9 mouse cellular contexts compared by ENCODE assay signal in genomic region chr2:118487806-118488205, GRCm38 (mm10). TPM values are rescaled to one million over a fixed set of nuclear protein-coding genes. Genes with fewer than 3 reads are reported as not detected.
DNase-seq lines count a peak whose midpoint lies in the region; ATAC-seq and TF ChIP-seq lines count a peak whose summit lies in the region.
"Had no signal": no experiment of that assay in that cellular context is flagged by ENCODE, and none has a peak within 500 bp of the region (broad histone marks: within the 10 kb centered on the region; RNA-seq: fewer than 3 reads in every experiment).

No protein-coding gene starts in this region.

- peak; percentile 63 for TF ChIP-seq RAD21 in CH12.LX (IDR thresholded peaks at IDR 0.05; ENCODE audit: low read depth, low read length)

- TF ChIP-seq CTCF in CH12.LX (conservative IDR thresholded peaks at IDR 0.05 in 1 of 2, IDR thresholded peaks at IDR 0.05 in 1 of 2; ENCODE audit: low read depth in 2 of 2, low read length in 2 of 2) = peak; percentile 33 to 58
- TF ChIP-seq CTCF in cortical plate, adult 2 months (IDR thresholded peaks at IDR 0.05; ENCODE audit: extremely low read depth, insufficient read depth, low read length) = peak; percentile 26; the same call in 1 of the 2 replicates

- H3K79me2 ChIP-seq in CH12.LX (replicated peaks; ENCODE audit: control insufficient read depth, extremely low read depth, insufficient read depth, poor library complexity, severe bottlenecking) = no peaks in the 10 kb centered on the region

- WGBS in heart, embryonic 12.5 days = 69% methylated on average over 3 of the region's 3 CpGs

- DNase-seq in heart, postnatal 4 days = peak; percentile 36
- peak; percentile 39 for DNase-seq in CH12.LX (ENCODE audit: extremely low read depth)
- DNase-seq in naive thymus-derived CD4-positive, alpha-beta T cell, adult 2 months (ENCODE audit: low read depth) = peak; percentile 78
- DNase-seq in left cerebral cortex, adult 18-20 months (ENCODE audit: low spot score in 2 of 2) = no peak
- no peak for DNase-seq in yolk sac, embryonic 10.5 days (ENCODE audit: low spot score)
- DNase-seq in layer of hippocampus, postnatal 25 days (ENCODE audit: extremely low spot score in 1 of 2, low spot score in 1 of 2) = no peak

- H3K9me3 ChIP-seq in heart, embryonic 12.5 days (replicated peaks) = peaks cover 7% of the 10 kb centered on the region; the same call in 1 of the 2 replicates
- peaks cover 11% of the 10 kb centered on the region for H3K9me3 ChIP-seq in CH12.LX (replicated peaks; ENCODE audit: low read length)
- H3K9me3 ChIP-seq: hindbrain, embryonic 10.5 days had no signal

- no peak for TF ChIP-seq POLR2A in CH12.LX (IDR thresholded peaks at IDR 0.05; ENCODE audit: low read depth, low read length)
- no peak for TF ChIP-seq POLR2A in cortical plate, adult 2 months (IDR thresholded peaks at IDR 0.05; ENCODE audit: extremely low read depth, insufficient read depth, low read length)

- H3K4me3 ChIP-seq in heart, embryonic 12.5 days = no peak overlapping the region
- H3K4me3 ChIP-seq in CH12.LX (replicated peaks in 1 of 3; ENCODE audit: low read depth in 2 of 3, low read length in 2 of 3, poor library complexity in 1 of 3) = no peak overlapping the region
- no peak overlapping the region for H3K4me3 ChIP-seq in cortical plate, adult 2 months (ENCODE audit: insufficient read depth, low read length)
- H3K4me3 ChIP-seq: hindbrain, embryonic 10.5 days had no signal

- ATAC-seq in heart, embryonic 12.5 days (ENCODE audit: insufficient number of reproducible peaks, low FRiP score) = no peak

- H3K27me3 ChIP-seq in heart, embryonic 12.5 days (replicated peaks) = no peaks in the 10 kb centered on the region
- no peaks in the 10 kb centered on the region for H3K27me3 ChIP-seq in CH12.LX (replicated peaks)

- no peaks in the 10 kb centered on the region for H3K36me3 ChIP-seq in heart, embryonic 12.5 days
- H3K36me3 ChIP-seq in CH12.LX (replicated peaks in 1 of 2; ENCODE audit: control insufficient read depth in 1 of 2, insufficient read depth in 1 of 2, low read length in 1 of 2) = no peaks in the 10 kb centered on the region
- H3K36me3 ChIP-seq: hindbrain, embryonic 10.5 days had no signal

- no peak overlapping the region for H3K4me2 ChIP-seq in heart, embryonic 12.5 days
- H3K4me2 ChIP-seq in CH12.LX (ENCODE audit: insufficient read depth, low read depth, poor library complexity, severe bottlenecking) = no peak overlapping the region

- H3K9ac ChIP-seq in heart, embryonic 12.5 days = no peak overlapping the region
- no peak overlapping the region for H3K9ac ChIP-seq in CH12.LX (ENCODE audit: insufficient read depth, low read depth)

- in situ Hi-C loops in CH12.LX (cut with MboI; ENCODE audit: low pct_ligation_motif_present, low pct_unique_long_range_greater_than_20kb, low sequenced_read_pairs) = loop anchor here (5.0 to 25.0 kb wide), 4 partner anchors 54 to 399 kb away; partner anchors contain the start of genes Inafm2 and Plcb2

- dilution Hi-C loops in CH12.LX (cut with MboI; ENCODE audit: extremely low pct_ligation_motif_present, extremely low pct_unique_long_range_greater_than_20kb, low sequenced_read_pairs) = no loop called here

- no peak for TF ChIP-seq EP300 in CH12.LX (IDR thresholded peaks at IDR 0.05; ENCODE audit: low read length)

- peaks cover 24% of the 10 kb centered on the region for H3K4me1 ChIP-seq in heart, embryonic 12.5 days (replicated peaks)
- peaks cover 20 to 46% of the 10 kb centered on the region in 2 experiments for H3K4me1 ChIP-seq in CH12.LX (ENCODE audit: control insufficient read depth in 1 of 2, insufficient read depth in 2 of 2)
- no peaks in the 10 kb centered on the region for H3K4me1 ChIP-seq in cortical plate, adult 2 months (ENCODE audit: control insufficient read depth, insufficient read depth, low read length)

- H3K27ac ChIP-seq in heart, embryonic 12.5 days (ENCODE audit: poor library complexity, severe bottlenecking) = no peak overlapping the region
- no peak overlapping the region for H3K27ac ChIP-seq in CH12.LX (ENCODE audit: insufficient read depth, low read depth)
- H3K27ac ChIP-seq in cortical plate, adult 2 months (ENCODE audit: insufficient read depth, low read length) = no peak overlapping the region

TF ChIP-seq in CH12.LX, 34 proteins besides CTCF, POLR2A, EP300 and RAD21:
- TF ChIP-seq MEF2A (IDR thresholded peaks at IDR 0.05; ENCODE audit: borderline replicate concordance, low read depth, low read length) (no peak), USF1 (IDR thresholded peaks at IDR 0.05; ENCODE audit: low read depth, low read length) (no peak), GABPA (IDR thresholded peaks at IDR 0.05; ENCODE audit: insufficient replicate concordance, low read depth, low read length) (no peak), SMC3 (IDR thresholded peaks at IDR 0.05; ENCODE audit: low read depth, low read length) (peak; percentile 61)

RNA-seq across cellular contexts. Expression of gene Srp14, which starts 8.3 kb away (rescaled TPM):
- total RNA-seq in heart, postnatal 4 days (2021) = 100 to 1,000 TPM; 104 to 111 TPM
- 191 and 198 TPM in 2 replicates for polyA plus RNA-seq in heart, embryonic 12.5 days (2016; fragmentation: Nextera tagmentation; extraction: Ambion mirVana)
- total RNA-seq in CH12.LX (2012; rRNA removed) (139 and 172 TPM in 2 replicates), CH12.LX (2014; rRNA removed) (215 and 224 TPM in 2 replicates)
- 151 and 160 TPM in 2 replicates for polyA plus RNA-seq in CH12.LX (2012; ENCODE audit: insufficient read length, low read depth)
- 204 and 210 TPM in 2 replicates for polyA plus RNA-seq in cortical plate, adult 2 months (2012; rRNA removed)
- 100 to 1,000 TPM; 160 to 170 TPM for total RNA-seq in left cerebral cortex, adult 18-20 months (2021)
- 100 to 1,000 TPM; 163 to 201 TPM for total RNA-seq in layer of hippocampus, postnatal 25 days (2021)

Comparison
In these comparisons a context has a peak if more than half of its experiments do, and no peak if none do; other contexts are left out.
1. DNase-seq: peak in heart, postnatal 4 days (single experiment), CH12.LX (single experiment) and naive thymus-derived CD4-positive, alpha-beta T cell, adult 2 months (single experiment); none in left cerebral cortex, adult 18-20 months (0 of 2), yolk sac, embryonic 10.5 days (single experiment) and layer of hippocampus, postnatal 25 days (0 of 2).